Mouse (Mus musculus) testis, postnatal 10 days (tissue): ENCODE results near the gene Pip5k1b.
A peak's percentile ranks its signal among the peaks of the same experiment; 100 is the strongest.

ENCODE experiments used
- DNase-seq: peaks from one replicate; pipeline ENCODE4 v3.0.0; 2021; ENCODE audit warnings: low spot score

Pip5k1b gene

DNA sequence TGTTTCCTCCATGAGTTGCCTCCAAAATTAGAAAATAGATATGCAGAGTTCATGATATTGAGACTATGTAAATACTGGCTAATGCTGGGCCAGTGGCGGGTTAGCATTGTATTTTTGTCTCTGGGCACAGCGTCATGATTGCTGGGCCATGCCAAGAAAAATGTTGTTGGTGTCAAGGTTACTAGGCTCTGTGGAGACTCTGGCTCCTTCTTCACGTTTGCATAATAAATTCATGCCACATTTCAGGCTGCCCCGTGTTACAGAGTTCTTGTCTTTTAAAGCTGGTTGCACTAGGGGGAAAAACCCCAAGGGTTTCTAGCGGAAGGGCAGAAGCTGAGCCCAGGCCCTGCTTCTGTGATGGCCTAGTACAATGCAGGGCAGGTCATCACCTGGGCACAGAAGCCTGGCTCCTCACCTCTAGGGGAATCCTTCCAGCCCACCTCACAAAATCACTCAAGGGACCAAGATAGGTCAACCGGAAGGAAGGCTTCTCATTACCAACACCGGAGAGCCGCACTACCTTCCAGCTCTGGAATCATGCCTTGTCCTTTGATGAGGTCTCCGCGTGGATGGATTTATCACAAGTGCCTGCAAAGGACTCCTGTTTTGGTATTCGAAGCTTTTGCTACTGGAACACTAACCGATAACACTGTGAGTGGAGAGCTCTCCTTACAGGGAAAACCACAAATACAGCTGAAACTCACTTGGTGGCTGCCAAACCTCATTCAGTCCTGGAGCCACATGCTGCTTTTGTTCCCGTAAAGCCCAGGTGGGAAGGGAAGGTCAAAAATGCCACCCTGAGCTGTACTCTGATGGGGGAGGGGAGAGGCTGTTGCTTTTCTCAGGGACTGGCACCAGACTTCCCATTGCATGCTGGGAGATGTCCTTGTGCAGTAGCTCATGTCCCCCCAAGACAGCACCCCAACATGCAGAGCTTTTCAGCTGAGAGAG lies 248.1 kb downstream of the Pip5k1b start:
- no peak for DNase-seq

DNA sequence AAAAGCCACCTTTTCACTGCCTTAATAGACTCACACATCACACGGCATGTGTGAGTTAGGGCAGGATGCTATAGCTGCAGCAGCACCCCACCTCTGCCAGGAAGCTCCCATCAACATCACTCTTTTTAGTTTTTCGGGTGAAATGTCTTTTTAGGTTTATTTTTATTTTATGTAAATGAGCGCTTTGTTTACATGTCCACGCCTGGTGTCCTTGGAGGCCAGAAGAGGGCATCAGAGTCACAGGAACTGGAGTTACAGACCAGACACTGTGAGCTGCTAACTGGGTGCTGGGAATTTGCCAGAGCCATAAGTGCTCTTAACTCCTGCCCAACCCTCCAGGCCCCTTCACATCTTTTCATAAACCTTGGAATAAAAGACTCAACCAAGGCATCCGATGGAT lies 249.3 kb downstream of the Pip5k1b start:
- no peak for DNase-seq

DNA sequence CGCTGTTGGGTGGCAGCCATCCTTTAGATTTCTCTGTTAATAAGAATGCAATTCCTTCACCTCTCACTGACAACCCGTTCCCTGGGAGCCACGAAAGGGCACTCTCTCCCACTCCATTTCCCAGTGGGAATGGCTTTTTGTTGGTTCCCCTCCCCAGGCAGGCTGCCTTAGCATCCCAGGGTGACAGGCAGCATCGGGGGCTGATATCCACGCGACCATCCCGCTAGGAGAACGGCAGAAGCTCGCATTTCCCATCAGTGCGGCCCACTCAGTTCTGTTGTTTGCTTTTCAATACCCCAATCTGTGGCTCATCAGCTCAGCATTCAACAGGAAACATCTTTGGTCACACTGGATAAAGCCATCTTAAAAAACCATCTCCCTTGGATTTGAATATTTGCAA lies 253.5 kb downstream of the Pip5k1b start:
- DNase-seq, result no peak

DNA sequence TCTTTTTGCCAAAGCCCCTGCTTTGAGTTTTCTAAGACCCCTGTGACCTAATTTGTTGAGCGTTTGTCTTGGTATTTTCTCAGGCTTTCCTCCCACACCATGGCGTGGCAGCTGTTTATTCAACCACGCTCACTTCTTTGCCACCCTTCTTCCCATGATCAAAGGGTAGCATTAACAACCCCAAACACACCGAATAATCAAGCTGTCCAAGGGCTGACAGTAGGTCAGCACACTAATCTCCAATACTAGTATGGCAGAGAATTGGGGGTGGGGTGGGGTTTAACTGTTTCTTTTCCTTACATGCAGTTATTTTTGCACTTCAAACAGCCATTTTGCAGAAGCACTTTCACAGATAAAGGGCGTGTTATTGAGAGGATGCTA lies 253.9 kb downstream of the Pip5k1b start:
- DNase-seq, result no peak

DNA sequence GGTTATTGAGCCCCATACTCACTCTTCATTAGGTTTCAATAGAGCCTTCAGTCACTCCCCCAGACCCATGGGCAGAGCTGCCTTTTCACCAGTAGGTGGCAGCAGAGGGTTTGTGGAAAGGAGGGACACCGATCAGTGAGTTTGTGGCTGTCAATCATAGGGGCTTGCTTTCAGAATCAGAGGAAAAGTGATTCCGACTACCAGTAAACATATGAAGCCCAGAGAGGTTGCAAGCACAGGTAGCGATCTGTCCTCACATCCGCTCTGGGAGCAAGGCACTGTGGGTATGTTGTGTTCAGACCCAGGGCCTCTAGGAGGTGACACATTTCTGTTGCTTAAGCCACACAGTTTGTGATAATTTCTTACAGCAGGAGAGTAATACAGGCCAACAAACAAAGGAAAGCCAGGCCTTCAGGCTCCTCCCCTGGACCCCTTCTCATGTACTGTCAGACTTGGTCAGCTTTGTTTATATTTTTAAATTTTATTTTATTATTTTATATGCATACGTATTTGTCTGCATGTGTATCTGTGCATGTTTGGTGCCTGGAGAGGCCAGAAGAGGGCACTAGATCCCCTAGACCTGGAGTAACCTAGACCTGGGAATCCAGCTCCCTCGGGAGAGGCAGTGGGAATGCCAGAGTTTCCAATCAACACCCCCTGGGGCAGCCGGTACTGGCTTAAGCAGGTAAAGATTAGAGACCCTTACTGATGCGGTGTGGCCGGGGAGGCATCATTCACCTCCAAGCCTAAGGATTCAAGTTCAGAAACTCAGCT lies 254.5 kb downstream of the Pip5k1b start:
- DNase-seq, result peak; percentile 80

DNA sequence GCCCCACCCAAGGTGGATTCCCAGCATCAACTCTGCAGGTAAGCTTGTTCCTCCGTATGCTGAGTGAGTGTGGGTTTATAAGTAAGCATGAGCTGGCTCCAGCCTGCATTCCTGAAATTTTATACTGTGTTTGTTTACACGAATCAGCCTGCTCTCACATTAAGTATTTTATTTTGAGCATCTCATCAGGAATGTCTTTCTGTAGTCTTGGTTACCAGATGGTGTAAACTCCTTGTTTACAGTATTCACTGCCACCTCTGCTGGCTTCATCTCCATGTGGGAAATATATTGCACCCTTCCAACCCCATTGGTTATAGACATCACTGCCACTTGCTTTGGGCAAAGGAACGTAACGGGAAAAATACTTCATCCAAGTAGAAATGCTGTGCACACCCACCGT lies 262.1 kb downstream of the Pip5k1b start:
- DNase-seq, result no peak

DNA sequence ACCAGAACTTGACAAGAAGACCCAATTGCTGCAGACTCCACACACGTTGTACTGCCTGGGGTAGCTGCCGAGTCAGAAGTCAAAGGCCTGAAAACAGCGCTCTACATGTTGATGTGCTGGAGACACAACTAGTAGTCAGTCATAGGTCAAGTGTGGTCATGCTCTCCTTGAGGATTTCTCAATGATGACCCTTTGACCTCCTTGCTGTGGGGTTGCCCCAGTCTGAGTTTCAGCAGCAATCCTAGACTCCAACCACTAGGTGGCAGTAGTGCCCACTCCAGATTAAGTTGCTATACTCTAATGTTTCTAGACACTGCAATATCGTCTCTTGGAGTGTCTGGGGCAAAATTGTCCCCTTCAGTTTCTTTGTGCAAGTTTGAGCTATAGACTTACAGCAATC lies 271.5 kb downstream of the Pip5k1b start:
- peak; percentile 63 for DNase-seq

DNA sequence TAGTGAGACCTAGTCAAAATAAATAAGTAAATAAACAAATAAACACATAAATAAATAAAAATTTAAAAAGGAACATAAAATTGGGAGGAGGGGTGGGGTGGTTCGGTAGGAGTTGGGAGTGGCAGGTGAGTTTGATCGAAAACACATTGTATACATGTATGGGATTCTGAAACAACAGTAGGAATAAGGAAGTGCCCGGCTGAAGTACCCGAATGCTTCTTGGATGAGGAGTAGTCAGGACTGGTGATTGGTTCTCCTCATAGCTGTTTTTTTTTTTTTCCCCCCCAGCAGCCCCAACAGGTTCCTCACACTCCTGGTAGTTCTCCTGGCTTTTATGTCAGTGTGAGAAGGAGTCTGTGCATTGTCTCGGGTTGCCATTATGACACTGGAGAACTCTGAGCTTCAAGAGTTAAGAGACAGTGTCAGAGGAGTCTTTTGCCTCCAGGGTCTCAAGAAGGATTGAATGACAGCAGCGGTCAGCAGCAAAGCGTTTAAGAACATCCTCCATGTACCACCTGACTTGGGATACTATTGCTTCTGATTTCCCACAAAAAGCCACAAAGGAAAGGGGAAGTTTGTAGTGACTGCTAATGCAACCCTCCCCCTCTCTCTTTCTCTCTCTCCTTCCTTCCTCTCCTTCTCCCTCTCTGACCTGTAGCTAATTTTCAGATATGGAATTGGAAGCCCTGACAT lies 274.2 kb downstream of the Pip5k1b start:
- no peak for DNase-seq

DNA sequence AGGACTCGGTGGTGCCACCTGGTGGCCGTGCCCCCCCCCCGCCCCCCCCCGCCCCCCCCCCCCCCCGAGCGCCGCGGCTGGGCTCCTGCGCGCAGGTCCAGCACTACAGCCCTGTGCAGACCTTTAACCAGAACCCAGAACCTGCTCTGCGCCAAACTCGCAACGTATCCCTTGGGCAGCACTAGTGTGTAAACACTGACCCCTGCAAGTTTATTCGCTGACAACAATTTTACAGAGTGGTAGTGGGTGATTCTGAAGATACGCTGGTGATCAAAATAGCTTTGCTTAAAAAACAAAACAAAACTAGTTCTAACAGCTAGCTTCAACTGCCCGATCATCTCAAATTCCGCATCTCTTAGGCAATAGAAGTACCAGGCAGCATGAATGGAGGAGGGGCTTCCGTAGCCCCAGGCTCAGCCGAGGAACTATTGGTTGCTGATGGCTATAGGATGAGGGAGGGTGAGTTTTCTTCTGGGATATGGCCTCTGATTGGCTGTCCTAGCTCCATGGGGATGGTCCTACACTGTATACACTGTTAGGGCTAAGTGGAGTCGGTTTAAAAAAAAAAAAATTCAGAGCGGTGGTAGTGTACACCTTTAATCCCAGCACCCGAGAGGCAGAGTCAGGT lies 275.0 kb downstream of the Pip5k1b start, which contains the start of gene Fxn:
Fxn (minus strand) TSS at position 5 of the 628 bp plus-strand sequence.
- DNase-seq, result no peak

DNA sequence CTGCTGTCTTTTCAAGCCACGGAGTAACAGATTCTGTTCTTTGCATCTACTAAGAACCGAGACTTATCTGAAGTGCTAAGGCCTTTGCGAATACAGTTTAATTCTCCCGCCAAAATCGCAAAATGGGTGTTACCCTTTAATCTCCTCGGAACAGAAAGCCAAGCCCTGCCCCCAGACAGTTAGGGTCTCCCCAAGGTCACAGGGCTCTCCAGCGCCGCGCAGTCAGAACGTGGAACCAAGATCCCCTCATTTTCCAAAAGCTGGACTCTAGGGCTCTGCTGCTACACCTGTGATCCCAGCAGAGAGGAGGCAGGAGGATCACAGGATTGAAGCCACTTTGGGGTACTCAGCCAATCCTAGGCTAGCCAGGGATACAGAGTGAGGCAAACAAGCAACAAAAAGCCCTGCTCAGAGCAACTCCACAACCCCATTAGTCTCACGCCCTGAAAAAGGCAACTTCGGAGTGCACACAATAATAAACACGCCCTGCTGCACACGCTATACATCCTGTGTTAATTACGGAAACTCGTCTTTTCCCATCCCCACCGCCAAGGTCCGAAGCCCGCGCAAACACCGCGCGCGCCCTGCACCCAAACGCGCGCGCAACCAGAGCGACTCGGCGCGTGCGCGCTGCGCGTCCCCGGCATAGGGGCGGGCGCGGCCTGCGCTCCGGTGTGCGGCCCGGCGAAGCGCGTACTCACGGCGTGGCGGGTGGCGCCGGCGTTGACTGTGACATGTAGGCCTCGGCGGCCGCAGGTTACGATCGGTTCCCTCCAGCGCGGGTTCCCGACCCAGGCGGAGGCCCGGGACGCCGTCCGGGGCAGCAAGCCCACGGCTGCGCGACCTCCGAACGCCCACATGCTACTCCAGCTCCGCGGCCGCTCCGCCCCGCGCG lies 275.7 kb downstream of the Pip5k1b start:
- peak; percentile 88 for DNase-seq

DNA sequence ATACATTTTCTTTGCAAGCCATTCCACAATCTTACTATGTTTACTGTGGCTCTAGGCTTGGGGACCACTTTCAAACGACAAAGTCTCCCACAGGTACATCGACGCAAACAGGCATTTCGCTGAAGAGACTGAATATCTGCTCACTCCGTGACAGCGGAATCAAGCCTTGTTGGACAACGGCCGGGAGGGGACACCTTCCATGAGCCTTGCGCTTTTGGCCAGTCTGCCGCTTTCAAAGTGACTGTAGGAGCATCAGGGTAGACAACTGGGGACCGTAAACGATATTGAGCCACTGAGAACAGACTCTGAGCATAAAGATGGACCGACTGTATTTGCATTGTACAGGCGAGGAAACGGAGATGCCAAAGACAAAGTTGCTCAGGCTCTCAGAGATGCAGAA lies 276.8 kb downstream of the Pip5k1b start:
- no peak for DNase-seq

DNA sequence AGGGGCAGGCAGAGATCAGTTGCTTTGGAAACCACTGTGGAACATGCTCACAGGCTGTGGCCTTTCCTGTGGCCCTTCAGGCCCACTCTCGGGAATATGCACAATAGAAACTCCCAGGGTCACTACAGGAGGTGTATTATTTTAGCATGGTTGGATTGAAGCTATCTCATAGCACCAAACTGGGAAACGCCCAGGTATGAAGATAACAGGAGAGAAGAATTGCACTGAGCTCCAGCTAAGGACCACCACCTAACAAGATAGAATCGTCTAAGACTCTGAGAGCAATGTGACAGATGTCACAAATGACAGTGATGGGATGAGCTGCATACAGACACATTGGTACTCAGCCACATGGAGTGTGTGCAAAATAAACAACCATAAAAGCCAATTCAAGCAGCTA lies 281.4 kb downstream of the Pip5k1b start:
- no peak for DNase-seq

DNA sequence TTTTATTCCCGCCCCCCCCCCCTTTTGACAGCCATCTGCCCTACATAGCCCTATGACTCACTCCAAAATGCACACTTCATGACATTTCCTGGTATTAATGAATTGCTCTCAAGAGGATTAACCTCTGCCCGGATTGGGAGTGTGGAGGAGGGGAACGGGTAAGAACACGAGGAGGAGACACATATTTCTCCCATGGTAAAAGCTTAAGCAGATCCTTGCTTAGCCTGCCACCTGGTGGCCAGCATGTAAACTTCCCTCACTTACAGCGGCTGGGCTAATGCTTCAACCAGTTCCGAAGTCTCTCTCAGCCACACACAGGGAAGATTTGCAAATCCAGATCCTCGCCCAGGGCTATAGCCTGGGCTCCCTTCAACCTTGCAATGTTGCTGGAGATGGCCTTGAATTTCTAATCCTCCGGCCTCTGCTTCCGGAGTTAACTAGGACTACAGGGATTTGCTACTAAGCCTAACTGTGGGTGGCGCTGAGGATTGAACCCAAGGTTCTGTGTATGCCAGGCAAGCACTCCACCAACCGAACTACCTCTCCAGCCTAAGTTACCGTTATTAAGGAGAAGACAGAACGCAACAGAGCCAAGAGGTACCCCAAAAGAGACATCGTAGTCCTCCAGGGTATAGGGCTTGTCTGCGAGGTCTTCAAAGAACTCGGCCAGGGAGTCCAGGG lies 283.8 kb downstream of the Pip5k1b start:
- DNase-seq, result peak; percentile 93

DNA sequence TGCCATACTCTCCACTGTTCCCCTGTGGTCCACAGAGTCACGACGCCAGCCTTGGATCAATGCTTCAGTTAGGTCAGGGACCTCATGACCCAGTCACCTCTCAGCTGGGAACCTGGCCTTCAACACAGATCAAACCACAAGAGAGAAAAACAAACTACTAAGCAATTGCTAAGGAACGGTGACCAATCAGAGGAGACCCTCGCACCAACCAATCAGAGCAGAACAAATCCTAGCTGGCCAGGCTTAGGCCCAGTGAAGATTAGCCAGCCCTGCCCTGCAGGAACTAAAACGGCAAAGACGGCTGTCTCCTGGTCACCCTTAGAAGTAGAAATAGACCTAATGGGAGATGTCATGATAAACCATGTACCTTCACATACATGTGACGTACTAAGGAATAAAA lies 284.3 kb downstream of the Pip5k1b start:
- DNase-seq, result no peak

DNA sequence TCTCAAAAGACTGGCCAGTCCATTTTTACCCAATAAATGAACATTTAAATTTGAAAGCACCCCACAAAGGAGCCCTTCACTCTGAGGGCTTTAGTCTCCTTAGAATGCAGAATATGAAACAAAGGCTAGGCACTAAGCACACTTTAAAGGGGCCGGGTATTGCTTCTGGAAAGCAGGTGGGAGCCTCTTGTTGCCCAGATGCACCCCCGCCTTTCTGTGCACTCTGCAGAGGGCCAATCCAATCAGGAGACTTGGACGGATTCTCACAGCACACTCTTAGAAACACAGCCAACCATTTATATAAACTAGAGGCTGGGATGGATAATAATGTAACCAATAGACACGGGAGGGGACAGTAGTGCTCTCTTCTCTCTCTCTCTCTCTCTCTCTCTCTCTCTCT lies 287.1 kb downstream of the Pip5k1b start:
- DNase-seq, result no peak

DNA sequence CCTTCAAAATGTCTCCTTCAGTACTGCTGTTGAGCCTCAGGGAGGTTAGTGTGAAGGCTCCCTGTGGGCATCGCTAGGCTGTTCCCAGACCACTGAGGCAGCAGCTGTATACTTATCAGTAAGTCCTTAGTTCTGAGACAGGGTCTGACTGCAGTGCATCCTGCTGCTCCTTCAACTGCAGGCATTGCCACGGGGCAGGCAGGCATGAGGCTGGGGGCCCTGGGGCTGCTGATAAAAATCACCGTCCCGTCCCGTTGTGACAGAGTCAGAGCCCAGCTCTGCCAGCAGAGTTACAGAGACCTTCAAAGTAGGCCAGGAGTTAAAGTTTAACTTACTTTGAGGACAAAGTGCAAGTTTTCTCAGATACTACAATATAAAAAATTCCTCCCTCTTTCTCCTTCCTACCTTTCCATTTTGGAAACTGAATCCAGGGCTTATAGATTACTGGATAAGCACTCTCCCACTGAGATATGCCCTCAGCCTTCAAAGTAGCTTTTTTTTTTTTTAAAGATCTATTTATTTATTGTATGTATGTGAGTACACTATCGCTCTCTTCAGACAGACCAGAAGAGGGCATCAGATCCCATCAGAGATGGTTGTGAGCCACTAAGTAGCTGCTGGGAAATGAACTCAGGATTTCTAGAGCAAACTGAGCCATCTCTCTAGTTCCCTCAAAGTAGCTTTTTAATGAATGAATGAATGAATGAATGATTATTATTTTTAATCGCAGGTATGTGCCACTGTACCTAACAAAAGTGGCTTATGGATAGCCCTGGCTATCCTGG lies 289.4 kb downstream of the Pip5k1b start:
- no peak for DNase-seq

DNA sequence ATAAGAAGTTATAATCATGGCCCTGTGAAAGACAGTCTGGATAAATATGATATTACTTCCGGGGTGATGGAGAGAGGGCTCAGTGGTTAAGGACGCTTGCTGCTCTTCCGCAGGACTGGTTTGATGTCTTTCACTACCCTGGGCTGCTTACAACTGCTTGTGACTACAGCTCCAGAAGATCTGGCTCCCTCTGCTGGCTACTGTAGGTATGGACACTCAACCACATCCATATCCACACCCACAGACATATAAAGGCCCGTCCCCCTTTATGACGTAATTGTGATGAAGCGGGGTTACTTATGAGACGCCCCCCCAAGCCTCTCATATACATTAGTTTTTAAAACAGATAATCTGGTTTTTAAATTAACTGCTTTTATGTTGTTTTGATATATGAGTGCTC lies 290.7 kb downstream of the Pip5k1b start:
- peak; percentile 89 for DNase-seq

DNA sequence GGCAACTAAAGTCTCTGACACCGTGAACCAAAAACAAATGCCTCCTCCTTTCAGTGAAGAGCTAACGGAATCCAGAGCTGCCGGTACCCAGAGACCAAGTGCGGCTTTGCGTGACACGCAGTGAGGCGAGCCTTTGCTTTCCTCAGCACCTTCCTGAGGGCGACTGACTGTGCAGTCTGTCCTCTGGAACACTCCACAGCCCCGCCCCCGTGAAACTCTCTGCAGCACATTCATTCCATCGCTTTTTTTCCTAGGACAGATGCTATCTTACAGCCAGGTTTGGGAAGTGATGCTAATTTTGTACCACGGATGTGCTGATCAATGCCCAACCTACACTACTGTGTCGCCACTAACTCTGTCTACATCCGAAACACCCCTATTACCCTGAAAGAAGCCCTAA lies 292.9 kb downstream of the Pip5k1b start:
- no peak for DNase-seq
